Mouse (Mus musculus) heart, postnatal 25 days (tissue): ENCODE results near the gene Vmn1r61. TPM values are rescaled to one million over a fixed set of nuclear protein-coding genes. Genes with fewer than 3 reads are reported as not detected.

Source experiments
- DNase-seq: peaks from one replicate; pipeline ENCODE4 v3.0.0; 2022; ENCODE audit warnings: low spot score
- intact Hi-C: fragments of 180-260 bp; cut with DNase I; formaldehyde crosslinking; loops from one replicate; pipeline ENCODE4 v1.15.1; 2025
- total RNA-seq, 2 experiments: library from RNA; stranded (reverse); gene quantifications; 2 replicates each; pipeline ENCODE4 v1.2.3; 2021

Gene Vmn1r61
- not detected for total RNA-seq

GRCm38 (mm10) chr7:5613195-5613594 lies at the start of gene Vmn1r61:
Vmn1r61 (minus strand) TSS chr7:5613295.
- DNase-seq, result no peak
- intact Hi-C loops, result no loop called here

Other genes starting within 250 kb of the Vmn1r61 start
- not detected for gene Vmn1r58, start 199.9 kb downstream of the Vmn1r61 start, total RNA-seq
- not detected for gene Vmn1r59, start 156.5 kb downstream of the Vmn1r61 start, total RNA-seq
- not detected for gene Vmn2r28, start 119.3 kb downstream of the Vmn1r61 start, total RNA-seq
- gene Vmn1r60, start 66.0 kb downstream of the Vmn1r61 start, total RNA-seq, result not detected
- gene Vmn1r62, start 60.3 kb upstream of the Vmn1r61 start, total RNA-seq, result not detected
- not detected for gene Vmn1r63, start 192.2 kb upstream of the Vmn1r61 start, total RNA-seq